ENCODE assay signal across 10 mouse cellular contexts in genomic region chr3:81995988-81996387, GRCm38 (mm10). TPM values are rescaled to one million over a fixed set of nuclear protein-coding genes. Genes with fewer than 3 reads are reported as not detected.
DNase-seq lines count a peak whose midpoint lies in the region; ATAC-seq lines count a peak whose summit lies in the region.
"Had no signal": no experiment of that assay in that cellular context is flagged by ENCODE, and none has a peak within 500 bp of the region (broad histone marks: within the 10 kb centered on the region; RNA-seq: fewer than 3 reads in every experiment).

No protein-coding gene starts in this region.

- H3K36me3 ChIP-seq in embryonic facial prominence, embryonic 11.5 days (replicated peaks; ENCODE audit: control insufficient read depth, insufficient read depth, low read depth, low read length): no peaks in the 10 kb centered on the region
- no peaks in the 10 kb centered on the region for H3K36me3 ChIP-seq in embryonic facial prominence, embryonic 10.5 days (replicated peaks)
- H3K36me3 ChIP-seq in midbrain, embryonic 11.5 days (ENCODE audit: control insufficient read depth, insufficient read depth, low read length): no peaks in the 10 kb centered on the region
- H3K36me3 ChIP-seq in midbrain, embryonic 13.5 days: no peaks in the 10 kb centered on the region
- H3K36me3 ChIP-seq in forebrain, embryonic 15.5 days: no peaks in the 10 kb centered on the region

- no peak overlapping the region for H3K27ac ChIP-seq in embryonic facial prominence, embryonic 11.5 days (replicated peaks; ENCODE audit: low read depth, low read length)
- H3K27ac ChIP-seq in embryonic facial prominence, embryonic 10.5 days (replicated peaks): no peak overlapping the region
- H3K27ac ChIP-seq in midbrain, embryonic 11.5 days (ENCODE audit: low read depth, low read length): no peak overlapping the region
- no peak overlapping the region for H3K27ac ChIP-seq in midbrain, embryonic 13.5 days
- no peak overlapping the region for H3K27ac ChIP-seq in forebrain, embryonic 15.5 days (replicated peaks)

- no peak overlapping the region for H3K4me2 ChIP-seq in embryonic facial prominence, embryonic 11.5 days (ENCODE audit: low read depth, low read length)
- no peak overlapping the region for H3K4me2 ChIP-seq in midbrain, embryonic 11.5 days
- H3K4me2 ChIP-seq in midbrain, embryonic 13.5 days (replicated peaks): no peak overlapping the region
- no peak overlapping the region for H3K4me2 ChIP-seq in forebrain, embryonic 15.5 days (replicated peaks)

- H3K9me3 ChIP-seq in embryonic facial prominence, embryonic 11.5 days (replicated peaks; ENCODE audit: control insufficient read depth, low read length): no peaks in the 10 kb centered on the region
- H3K9me3 ChIP-seq in embryonic facial prominence, embryonic 10.5 days: no peaks in the 10 kb centered on the region
- no peaks in the 10 kb centered on the region for H3K9me3 ChIP-seq in midbrain, embryonic 11.5 days (ENCODE audit: control insufficient read depth, low read length)
- H3K9me3 ChIP-seq in midbrain, embryonic 13.5 days: no peaks in the 10 kb centered on the region
- H3K9me3 ChIP-seq in forebrain, embryonic 15.5 days: no peaks in the 10 kb centered on the region

- ATAC-seq in embryonic facial prominence, embryonic 11.5 days (replicated peaks; ENCODE audit: insufficient number of reproducible peaks, low FRiP score, low TSS enrichment, low read depth): no peak
- peak; percentile 73; the same call in 1 of the 2 replicates for ATAC-seq in midbrain, embryonic 11.5 days (ENCODE audit: low FRiP score)
- no peak for ATAC-seq in midbrain, embryonic 13.5 days
- peak; percentile 68; the same call in 1 of the 2 replicates for ATAC-seq in forebrain, embryonic 15.5 days (replicated peaks)
- no peak; the same call in 1 of the 2 replicates for ATAC-seq in monocyte, adult 5-6 weeks (replicated peaks; ENCODE audit: insufficient number of reproducible peaks, low FRiP score, low TSS enrichment, poor library complexity, severe bottlenecking)

- WGBS in embryonic facial prominence, embryonic 11.5 days: 0% methylated on average over 1 of the region's 1 CpGs
- 8% methylated on average over 1 of the region's 1 CpGs for WGBS in embryonic facial prominence, embryonic 10.5 days
- 0% methylated on average over 1 of the region's 1 CpGs for WGBS in midbrain, embryonic 11.5 days
- WGBS in midbrain, embryonic 13.5 days: 0% methylated on average over 1 of the region's 1 CpGs
- WGBS in forebrain, embryonic 15.5 days: 0% methylated on average over 1 of the region's 1 CpGs

- no peaks in the 10 kb centered on the region for H3K4me1 ChIP-seq in embryonic facial prominence, embryonic 11.5 days (ENCODE audit: control insufficient read depth, insufficient read depth, low read length)
- H3K4me1 ChIP-seq in embryonic facial prominence, embryonic 10.5 days: no peaks in the 10 kb centered on the region
- H3K4me1 ChIP-seq in midbrain, embryonic 11.5 days (ENCODE audit: control insufficient read depth, insufficient read depth, low read length): no peaks in the 10 kb centered on the region
- H3K4me1 ChIP-seq in midbrain, embryonic 13.5 days (replicated peaks): no peaks in the 10 kb centered on the region
- 0 out of 2 replicates have a peak, but pooled peaks cover 2% of the 10 kb centered on the region for H3K4me1 ChIP-seq in forebrain, embryonic 15.5 days

- H3K27me3 ChIP-seq in embryonic facial prominence, embryonic 11.5 days (ENCODE audit: control insufficient read depth, insufficient read depth, low read length): no peaks in the 10 kb centered on the region
- no peaks in the 10 kb centered on the region for H3K27me3 ChIP-seq in embryonic facial prominence, embryonic 10.5 days (replicated peaks; ENCODE audit: low read depth, poor library complexity, severe bottlenecking)
- no peaks in the 10 kb centered on the region for H3K27me3 ChIP-seq in midbrain, embryonic 11.5 days (ENCODE audit: control insufficient read depth, insufficient read depth, low read length)
- no peaks in the 10 kb centered on the region for H3K27me3 ChIP-seq in midbrain, embryonic 13.5 days
- no peaks in the 10 kb centered on the region for H3K27me3 ChIP-seq in forebrain, embryonic 15.5 days

- H3K9ac ChIP-seq in embryonic facial prominence, embryonic 11.5 days (replicated peaks; ENCODE audit: low read length): no peak overlapping the region
- H3K9ac ChIP-seq in midbrain, embryonic 11.5 days (ENCODE audit: low read length): no peak overlapping the region
- H3K9ac ChIP-seq in midbrain, embryonic 13.5 days (replicated peaks): no peak overlapping the region
- no peak overlapping the region for H3K9ac ChIP-seq in forebrain, embryonic 15.5 days (replicated peaks)

- DNase-seq in embryonic facial prominence, embryonic 11.5 days (ENCODE audit: low spot score): peak; percentile 69
- no peak for DNase-seq in embryonic facial prominence, embryonic 10.5 days (ENCODE audit: low spot score)
- DNase-seq in midbrain, embryonic 11.5 days (ENCODE audit: low spot score, missing footprints): peak; percentile 90
- peak; percentile 18 for DNase-seq in brain, embryonic 18.5 days (ENCODE audit: low read depth, low spot score)
- peak; percentile 55 for DNase-seq in lung, postnatal 25 days (ENCODE audit: low spot score)

- H3K4me3 ChIP-seq in embryonic facial prominence, embryonic 11.5 days (ENCODE audit: low read depth, low read length): no peak overlapping the region
- no peak overlapping the region for H3K4me3 ChIP-seq in embryonic facial prominence, embryonic 10.5 days
- no peak overlapping the region for H3K4me3 ChIP-seq in midbrain, embryonic 11.5 days (ENCODE audit: low read depth, low read length)
- H3K4me3 ChIP-seq in midbrain, embryonic 13.5 days (replicated peaks): no peak overlapping the region
- no peak overlapping the region for H3K4me3 ChIP-seq in forebrain, embryonic 15.5 days
- H3K4me3 ChIP-seq: myocyte had no signal

RNA-seq across cellular contexts. Expression of gene Asic5, which starts 13.9 kb away (rescaled TPM):
- polyA plus RNA-seq in embryonic facial prominence, embryonic 11.5 days (2014; fragmentation: Nextera tagmentation; extraction: Ambion mirVana): not detected in 2 replicates
- polyA plus RNA-seq in embryonic facial prominence, embryonic 10.5 days (2016; fragmentation: Nextera tagmentation; extraction: Ambion mirVana): not detected in 2 replicates
- polyA plus RNA-seq in midbrain, embryonic 11.5 days (2014; fragmentation: Nextera tagmentation; extraction: Ambion mirVana): not detected in 2 replicates
- 0.12 TPM in 1 of 2 replicates, not detected in the other for polyA plus RNA-seq in midbrain, embryonic 13.5 days (2015; fragmentation: Nextera tagmentation; extraction: Ambion mirVana)
- polyA plus RNA-seq in forebrain, embryonic 15.5 days (2015; fragmentation: Nextera tagmentation; extraction: Ambion mirVana): not detected in 2 replicates
- total RNA-seq in monocyte, adult 5-6 weeks (2017): not detected in 3 replicates
- total RNA-seq: heart, postnatal 14 days had no signal
- polyA plus RNA-seq: myocyte had no signal

RNA-seq across cellular contexts. Expression of gene Tdo2, which starts 20.0 kb away (rescaled TPM):
- polyA plus RNA-seq in embryonic facial prominence, embryonic 11.5 days (2014; fragmentation: Nextera tagmentation; extraction: Ambion mirVana): 0.15 TPM in 1 of 2 replicates, not detected in the other
- 0.04 TPM in 1 of 2 replicates, not detected in the other for polyA plus RNA-seq in embryonic facial prominence, embryonic 10.5 days (2016; fragmentation: Nextera tagmentation; extraction: Ambion mirVana)
- not detected in 2 replicates for polyA plus RNA-seq in midbrain, embryonic 11.5 days (2014; fragmentation: Nextera tagmentation; extraction: Ambion mirVana)
- not detected in 2 replicates for polyA plus RNA-seq in midbrain, embryonic 13.5 days (2015; fragmentation: Nextera tagmentation; extraction: Ambion mirVana)
- polyA plus RNA-seq in forebrain, embryonic 15.5 days (2015; fragmentation: Nextera tagmentation; extraction: Ambion mirVana): 1.2 and 2.0 TPM in 2 replicates
- total RNA-seq in monocyte, adult 5-6 weeks (2017): not detected in 3 replicates
- total RNA-seq: heart, postnatal 14 days had no signal
- polyA plus RNA-seq: myocyte had no signal

Comparison
In these comparisons a context has a peak if more than half of its experiments do, and no peak if none do; other contexts are left out.
1. ATAC-seq: peak in midbrain, embryonic 11.5 days (single experiment) and forebrain, embryonic 15.5 days (single experiment); none in embryonic facial prominence, embryonic 11.5 days (single experiment), midbrain, embryonic 13.5 days (single experiment) and monocyte, adult 5-6 weeks (single experiment).